Mouse (Mus musculus) layer of hippocampus, adult 8-10 months (tissue): ENCODE measurements at regions not wholly inside any gene's neighbourhood (a gene's known extent, or its start where the extent isn't known, plus 50 kb on each side); places are given as distances from the start of the nearest gene placed in this dataset.

Experiments used
- DNase-seq, 2 experiments: peaks; one replicate each; pipeline ENCODE4 v3.0.0; 2022; ENCODE audit warnings: low spot score in 2 of 2
- microRNA-seq, 2 experiments: library from miRNA; unstranded; fragments of <30 nt; microRNA quantifications; one replicate each; pipeline ENCODE4 v1.2.0; 2022

DNA sequence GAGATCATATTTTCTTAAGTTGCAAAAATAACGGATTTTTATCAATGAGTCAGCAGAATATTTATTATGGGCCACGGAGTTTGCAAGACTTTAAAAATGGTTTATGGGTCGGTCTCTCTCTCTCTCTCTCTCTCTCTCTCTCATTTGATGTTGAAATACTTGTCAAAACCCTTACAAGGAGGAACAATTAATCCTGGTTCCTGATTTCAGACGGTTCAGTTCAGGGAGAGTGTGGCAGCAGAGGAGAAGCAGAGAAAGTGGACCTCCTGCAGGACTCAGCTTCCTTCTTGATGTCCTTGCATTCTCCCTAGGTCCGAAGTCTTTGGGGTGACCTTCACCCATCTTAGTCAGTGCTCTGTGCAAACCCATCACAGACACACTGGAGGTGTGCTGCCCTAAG is 57.4 kb upstream of the Nr5a2 start:
- DNase-seq, result no peak

DNA sequence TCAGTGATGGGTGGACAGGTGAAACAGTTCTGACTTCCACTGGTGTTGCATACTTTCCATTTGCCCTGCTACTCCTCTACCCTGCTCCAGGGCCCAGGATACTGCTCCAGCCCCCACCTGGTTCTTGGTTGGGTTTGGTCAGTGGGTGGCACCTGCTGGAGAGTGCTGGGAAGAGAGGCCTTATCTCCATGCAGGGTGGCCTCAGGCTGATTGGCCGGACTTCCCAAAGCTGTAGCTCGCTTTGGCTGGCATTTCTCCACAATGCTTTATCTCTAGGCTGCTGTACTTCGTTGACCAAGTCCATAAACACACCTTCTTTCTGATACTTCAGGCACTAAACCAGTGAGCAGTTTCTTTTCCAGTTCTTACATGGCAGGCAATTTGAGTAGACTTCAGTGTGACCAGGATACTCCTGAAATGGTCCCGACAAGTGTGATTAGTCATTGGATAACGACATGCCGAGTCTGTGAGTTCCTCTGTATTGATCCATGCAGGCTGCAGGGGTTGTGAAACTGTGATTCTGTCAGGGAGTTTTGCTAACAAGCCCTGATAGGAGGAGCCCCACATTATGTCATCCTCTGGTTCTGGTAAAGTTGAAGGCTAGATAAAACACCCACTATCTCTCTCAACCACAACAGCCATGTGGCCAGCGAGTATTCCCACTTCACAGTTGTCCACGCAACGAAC is 50.1 kb upstream of the Nr5a2 start:
- DNase-seq, result no peak

Small RNA genes lying in the stretch of these regions (microRNA-seq; reads per million reads assigned to microRNA genes)
- gene Mir181a-1 (502 to 568 reads per million in 2 experiments), gene Mir181b-1 (15.2 to 20.7 reads per million in 2 experiments)
